Mouse (Mus musculus): ENCODE measurements around the gene Rad9a.

Gene Rad9a

GRCm38 (mm10) chr19:4218293-4218692 is 16.8 kb upstream of the Rad9a start:
- DNase-seq (ENCODE audit: low read depth, low spot score): peak; percentile 28

- no peak for DNase-seq (ENCODE audit: low read depth, low spot score)
Measured at GRCm38 (mm10) chr19:4217855-4218254, 16.4 kb upstream of the Rad9a start.

- no peak for DNase-seq (ENCODE audit: low read depth, low spot score)
Measured at GRCm38 (mm10) chr19:4217140-4217539, 15.7 kb upstream of the Rad9a start.

- DNase-seq (ENCODE audit: low read depth, low spot score): no peak
Measured at GRCm38 (mm10) chr19:4216041-4216685, 14.7 kb upstream of the Rad9a start.

GRCm38 (mm10) chr19:4215451-4215840 is 14.0 kb upstream of the Rad9a start:
- DNase-seq (ENCODE audit: low read depth, low spot score): peak; percentile 42

GRCm38 (mm10) chr19:4214771-4215450 is 13.4 kb upstream of the Rad9a start:
- peak; percentile 55 for DNase-seq (ENCODE audit: low read depth, low spot score)

GRCm38 (mm10) chr19:4214071-4214770 is 12.8 kb upstream of the Rad9a start, which contains the start of the genes Clcf1 and AC109138.7:
Clcf1 (plus strand) TSS chr19:4214238.
AC109138.7 (plus strand) TSS chr19:4214357.
- DNase-seq (ENCODE audit: low read depth, low spot score): peak; percentile 71

GRCm38 (mm10) chr19:4213524-4213974 is 12.1 kb upstream of the Rad9a start:
- no peak for DNase-seq (ENCODE audit: low read depth, low spot score)

- DNase-seq (ENCODE audit: low read depth, low spot score): no peak
Measured at GRCm38 (mm10) chr19:4211891-4212588, 10.6 kb upstream of the Rad9a start.

- DNase-seq (ENCODE audit: low read depth, low spot score): no peak
Measured at GRCm38 (mm10) chr19:4208563-4208962, 7.1 kb upstream of the Rad9a start.

GRCm38 (mm10) chr19:4206971-4207370 is 5.5 kb upstream of the Rad9a start:
- DNase-seq (ENCODE audit: low read depth, low spot score): peak; percentile 67

GRCm38 (mm10) chr19:4204889-4205288 is 3.4 kb upstream of the Rad9a start:
- no peak for DNase-seq (ENCODE audit: low read depth, low spot score)

GRCm38 (mm10) chr19:4203604-4204326 is 2.3 kb upstream of the Rad9a start:
- peak; percentile 48 for DNase-seq (ENCODE audit: low read depth, low spot score)

- peak; percentile 52 for DNase-seq (ENCODE audit: low read depth, low spot score)
Measured at GRCm38 (mm10) chr19:4203148-4203547, 1.7 kb upstream of the Rad9a start.

GRCm38 (mm10) chr19:4202149-4202548 is 687 bp upstream of the Rad9a start:
- no peak for DNase-seq (ENCODE audit: low read depth, low spot score)

- no peak for DNase-seq (ENCODE audit: low read depth, low spot score)
Measured at GRCm38 (mm10) chr19:4197180-4197579, 4.3 kb downstream of the Rad9a start.

GRCm38 (mm10) chr19:4196548-4196947 is 4.9 kb downstream of the Rad9a start:
- no peak for DNase-seq (ENCODE audit: low read depth, low spot score)

- no peak for DNase-seq (ENCODE audit: low read depth, low spot score)
Measured at GRCm38 (mm10) chr19:4196048-4196447, 5.4 kb downstream of the Rad9a start.

GRCm38 (mm10) chr19:4194776-4195650 is 6.4 kb downstream of the Rad9a start:
- no peak for DNase-seq (ENCODE audit: low read depth, low spot score)

GRCm38 (mm10) chr19:4194021-4194724 is 7.3 kb downstream of the Rad9a start:
- no peak for DNase-seq (ENCODE audit: low read depth, low spot score)
